Mouse (Mus musculus) CD4-positive, CD25-positive, alpha-beta regulatory T cell, adult 4 months (primary cell): Measurements from ENCODE around the gene Pelp1. TPM values are rescaled to one million over a fixed set of nuclear protein-coding genes. Genes with fewer than 3 reads are reported as not detected.
"Not testable (repeated sequence)": the region's sequence is repeated elsewhere in the genome, so short reads cannot be mapped to it uniquely, and the experiment has no call there.

Source experiments
- ATAC-seq: one replicate; pipeline ENCODE4 v1.8.0; 2017
- polyA plus RNA-seq, 2 experiments: library from polyadenylated mRNA; unstranded; fragments of 100-300 nt; shearing (Covaris generic); gene quantifications; one replicate each; pipeline ENCODE4 v1.2.1; 2017

The Pelp1 gene
- polyA plus RNA-seq, 2 experiments from 2014 or later, result 4.4 to 7.7 TPM

GRCm38 (mm10) chr11:70419486-70419885 is 9.7 kb upstream of the Pelp1 start:
- ATAC-seq, result no peak

- ATAC-seq, result no peak
These were observed 8.4 kb upstream of the Pelp1 start for GRCm38 (mm10) chr11:70418199-70418598.

- no peak for ATAC-seq
These were observed 4.1 kb upstream of the Pelp1 start for GRCm38 (mm10) chr11:70413961-70414360.

- no peak for ATAC-seq
These were observed 2.8 kb upstream of the Pelp1 start for GRCm38 (mm10) chr11:70412591-70412990.

GRCm38 (mm10) chr11:70410297-70410643 is 439 bp upstream of the Pelp1 start:
- ATAC-seq, result peak; percentile 56

GRCm38 (mm10) chr11:70403598-70403997 is 6.2 kb downstream of the Pelp1 start:
- no peak for ATAC-seq

GRCm38 (mm10) chr11:70389421-70389820 is 20.4 kb downstream of the Pelp1 start:
- ATAC-seq, result no peak

- ATAC-seq, result no peak
These were observed 22.4 kb downstream of the Pelp1 start for GRCm38 (mm10) chr11:70387436-70387835.

GRCm38 (mm10) chr11:70384136-70384535 is 25.7 kb downstream of the Pelp1 start:
- ATAC-seq, result no peak

GRCm38 (mm10) chr11:70381330-70381729 is 28.5 kb downstream of the Pelp1 start:
- no peak for ATAC-seq

GRCm38 (mm10) chr11:70380478-70381005 is 29.3 kb downstream of the Pelp1 start:
- ATAC-seq, result no peak

- no peak for ATAC-seq
These were observed 33.8 kb downstream of the Pelp1 start for GRCm38 (mm10) chr11:70376054-70376453.

GRCm38 (mm10) chr11:70374302-70374701 is 35.5 kb downstream of the Pelp1 start:
- no peak for ATAC-seq

GRCm38 (mm10) chr11:70372849-70373557 is 36.8 kb downstream of the Pelp1 start:
- ATAC-seq, result no peak

GRCm38 (mm10) chr11:70372396-70372795 is 37.4 kb downstream of the Pelp1 start:
- no peak for ATAC-seq

- not testable (repeated sequence) for ATAC-seq
These were observed 41.2 kb downstream of the Pelp1 start for GRCm38 (mm10) chr11:70368626-70369025.

GRCm38 (mm10) chr11:70367701-70368100 is 42.1 kb downstream of the Pelp1 start:
- ATAC-seq, result not testable (repeated sequence)

- ATAC-seq, result no peak
These were observed 58.0 kb downstream of the Pelp1 start, which contains the start of gene Alox15 for GRCm38 (mm10) chr11:70351868-70352267. TSS of gene Alox15 (minus strand) at chr11:70352031.

- no peak for ATAC-seq
These were observed 61.2 kb downstream of the Pelp1 start for GRCm38 (mm10) chr11:70348630-70349029.

GRCm38 (mm10) chr11:70347861-70348260 is 62.0 kb downstream of the Pelp1 start:
- ATAC-seq, result no peak

GRCm38 (mm10) chr11:70345546-70345945 is 64.3 kb downstream of the Pelp1 start:
- no peak for ATAC-seq

GRCm38 (mm10) chr11:70345061-70345460 is 64.8 kb downstream of the Pelp1 start:
- ATAC-seq, result no peak
